Mouse (Mus musculus): ENCODE measurements around the gene March2. TPM values are rescaled to one million over a fixed set of nuclear protein-coding genes. Genes with fewer than 3 reads are reported as not detected.
"Not testable (repeated sequence)": the region's sequence is repeated elsewhere in the genome, so short reads cannot be mapped to it uniquely, and the experiment has no call there.

March2 gene
- polyA plus RNA-seq, 1 experiment from 2014 or later = 30.0 TPM

GRCm38 (mm10) chr17:33732556-33733083, 14.2 kb upstream of the March2 start:
- not testable (repeated sequence) for H3K9me3 ChIP-seq (replicated peaks; ENCODE audit: control insufficient read depth, low read length); DNase-seq (ENCODE audit: low spot score); H3K4me3 ChIP-seq (ENCODE audit: low read depth, low read length); H3K9ac ChIP-seq (replicated peaks; ENCODE audit: low read length); H3K27me3 ChIP-seq (ENCODE audit: control insufficient read depth, insufficient read depth, low read length); H3K36me3 ChIP-seq (replicated peaks; ENCODE audit: control insufficient read depth, insufficient read depth, low read depth, low read length); ATAC-seq (replicated peaks; ENCODE audit: insufficient number of reproducible peaks, low FRiP score, low TSS enrichment, low read depth); H3K27ac ChIP-seq (replicated peaks; ENCODE audit: low read depth, low read length); H3K4me2 ChIP-seq (ENCODE audit: low read depth, low read length); H3K4me1 ChIP-seq (ENCODE audit: control insufficient read depth, insufficient read depth, low read length)
- 78% methylated on average over 9 of the region's 9 CpGs for WGBS

DNA sequence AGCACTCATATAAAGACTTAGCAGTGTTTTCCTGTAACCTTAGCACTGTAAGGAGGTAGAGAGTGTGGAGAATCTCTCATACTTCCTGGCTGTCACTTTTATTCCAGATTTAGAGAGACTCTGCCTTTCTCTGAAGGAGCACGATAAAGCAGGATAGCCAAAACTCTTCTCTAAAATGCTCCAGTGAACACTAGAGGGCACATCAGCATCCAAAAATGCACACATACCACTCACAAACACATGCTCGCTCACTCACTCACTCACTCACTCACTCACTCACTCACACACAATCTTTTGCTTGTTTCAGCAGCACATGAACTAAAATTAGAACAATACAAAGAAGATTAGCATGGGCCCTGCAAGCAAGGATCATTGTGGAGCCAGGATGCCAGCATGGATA, 10.7 kb upstream of the March2 start:
- Histone ChIP-seq H3K9ac (replicated peaks; ENCODE audit: low read length) (no peak overlapping the region), H3K36me3 (replicated peaks; ENCODE audit: control insufficient read depth, insufficient read depth, low read depth, low read length) (no peaks in the 10 kb centered on the region), H3K4me1 (ENCODE audit: control insufficient read depth, insufficient read depth, low read length) (no peaks in the 10 kb centered on the region), H3K27me3 (ENCODE audit: control insufficient read depth, insufficient read depth, low read length) (no peaks in the 10 kb centered on the region), H3K27ac (replicated peaks; ENCODE audit: low read depth, low read length) (no peak overlapping the region), H3K9me3 (replicated peaks; ENCODE audit: control insufficient read depth, low read length) (no peaks in the 10 kb centered on the region), H3K4me2 (ENCODE audit: low read depth, low read length) (no peak overlapping the region), H3K4me3 (ENCODE audit: low read depth, low read length) (no peak overlapping the region)
- ATAC-seq (replicated peaks; ENCODE audit: insufficient number of reproducible peaks, low FRiP score, low TSS enrichment, low read depth) (no peak), DNase-seq (ENCODE audit: low spot score) (no peak)
- 58% methylated on average over 2 of the region's 2 CpGs for WGBS

DNA sequence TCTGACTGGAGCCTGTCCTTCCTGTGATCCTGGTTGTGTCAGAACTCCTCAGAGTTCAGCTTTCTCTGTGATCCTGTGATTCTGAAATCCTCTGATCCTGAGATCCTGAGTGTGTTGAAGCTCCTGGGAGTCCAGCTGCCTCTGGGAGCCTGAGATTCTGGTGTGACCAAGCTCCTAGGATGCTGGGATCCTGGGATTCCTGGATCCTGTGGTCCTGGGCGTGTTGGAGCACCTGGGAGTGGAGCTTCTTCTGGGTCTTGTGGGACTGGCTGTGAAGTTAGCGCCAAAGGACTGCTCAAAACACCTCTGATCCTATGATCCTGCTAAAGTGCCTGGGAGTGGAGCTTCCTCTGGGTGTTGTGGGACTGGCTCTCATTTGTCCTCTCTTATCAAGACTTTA, 9.9 kb upstream of the March2 start:
- 78% methylated on average over 2 of the region's 2 CpGs for WGBS
- Histone ChIP-seq H3K4me2 (ENCODE audit: low read depth, low read length) (no peak overlapping the region), H3K27ac (replicated peaks; ENCODE audit: low read depth, low read length) (no peak overlapping the region), H3K27me3 (ENCODE audit: control insufficient read depth, insufficient read depth, low read length) (no peaks in the 10 kb centered on the region), H3K4me1 (ENCODE audit: control insufficient read depth, insufficient read depth, low read length) (no peaks in the 10 kb centered on the region), H3K9ac (replicated peaks; ENCODE audit: low read length) (no peak overlapping the region), H3K9me3 (replicated peaks; ENCODE audit: control insufficient read depth, low read length) (no peaks in the 10 kb centered on the region), H3K36me3 (replicated peaks; ENCODE audit: control insufficient read depth, insufficient read depth, low read depth, low read length) (no peaks in the 10 kb centered on the region), H3K4me3 (ENCODE audit: low read depth, low read length) (no peak overlapping the region)
- no peak for ATAC-seq (replicated peaks; ENCODE audit: insufficient number of reproducible peaks, low FRiP score, low TSS enrichment, low read depth)
- no peak for DNase-seq (ENCODE audit: low spot score)

DNA sequence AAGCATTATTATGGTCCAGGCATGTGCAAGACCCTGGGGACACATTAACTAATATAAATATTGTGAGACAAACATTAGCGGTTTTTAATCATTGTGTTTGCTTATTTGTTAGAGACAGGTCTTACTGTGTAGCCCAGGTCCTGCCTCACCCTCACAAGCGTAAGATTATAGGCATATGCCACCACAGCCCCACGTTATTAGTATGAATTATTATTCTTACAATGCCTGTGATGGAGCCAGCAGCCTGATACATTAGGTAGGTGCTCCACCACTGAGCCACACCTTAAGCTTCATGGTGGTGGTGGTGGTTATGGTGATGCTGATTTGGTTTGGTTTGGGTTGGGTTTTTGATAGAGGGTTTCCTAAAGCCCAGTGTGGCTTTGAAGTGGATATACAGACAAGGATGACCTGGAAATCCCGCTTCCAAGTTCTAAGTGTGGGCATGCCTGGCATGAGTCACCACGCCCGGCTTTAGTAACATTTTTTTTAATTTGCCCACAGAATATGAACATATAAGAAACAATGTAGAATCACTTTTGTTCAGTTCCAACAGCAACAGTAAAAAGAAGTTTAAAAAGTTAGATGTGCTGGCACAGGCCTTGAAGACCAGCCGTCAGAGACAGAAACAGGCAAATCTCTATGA, 1.4 kb upstream of the March2 start:
- ATAC-seq (replicated peaks; ENCODE audit: insufficient number of reproducible peaks, low FRiP score, low TSS enrichment, low read depth) = no peak
- Histone ChIP-seq H3K4me1 (ENCODE audit: control insufficient read depth, insufficient read depth, low read length) (no peaks in the 10 kb centered on the region), H3K27ac (replicated peaks; ENCODE audit: low read depth, low read length) (no peak overlapping the region), H3K27me3 (ENCODE audit: control insufficient read depth, insufficient read depth, low read length) (no peaks in the 10 kb centered on the region), H3K4me3 (ENCODE audit: low read depth, low read length) (no peak overlapping the region), H3K4me2 (ENCODE audit: low read depth, low read length) (no peak overlapping the region), H3K9me3 (replicated peaks; ENCODE audit: control insufficient read depth, low read length) (no peaks in the 10 kb centered on the region), H3K36me3 (replicated peaks; ENCODE audit: control insufficient read depth, insufficient read depth, low read depth, low read length) (no peaks in the 10 kb centered on the region), H3K9ac (replicated peaks; ENCODE audit: low read length) (no peak overlapping the region)
- WGBS = 91% methylated on average over 7 of the region's 7 CpGs
- DNase-seq (ENCODE audit: low spot score) = no peak

- Histone ChIP-seq H3K9ac (replicated peaks; ENCODE audit: low read length) (no peak overlapping the region), H3K36me3 (replicated peaks; ENCODE audit: control insufficient read depth, insufficient read depth, low read depth, low read length) (no peaks in the 10 kb centered on the region), H3K4me2 (ENCODE audit: low read depth, low read length) (no peak overlapping the region), H3K9me3 (replicated peaks; ENCODE audit: control insufficient read depth, low read length) (no peaks in the 10 kb centered on the region), H3K4me3 (ENCODE audit: low read depth, low read length) (peak overlapping the region; percentile 86), H3K27ac (replicated peaks; ENCODE audit: low read depth, low read length) (no peak overlapping the region), H3K27me3 (ENCODE audit: control insufficient read depth, insufficient read depth, low read length) (no peaks in the 10 kb centered on the region), H3K4me1 (ENCODE audit: control insufficient read depth, insufficient read depth, low read length) (no peaks in the 10 kb centered on the region)
- no peak for ATAC-seq (replicated peaks; ENCODE audit: insufficient number of reproducible peaks, low FRiP score, low TSS enrichment, low read depth)
- 50% methylated on average over 10 of the region's 10 CpGs for WGBS
- DNase-seq (ENCODE audit: low spot score) = no peak
These were observed 665 bp upstream of the March2 start for GRCm38 (mm10) chr17:33718944-33719725.

DNA sequence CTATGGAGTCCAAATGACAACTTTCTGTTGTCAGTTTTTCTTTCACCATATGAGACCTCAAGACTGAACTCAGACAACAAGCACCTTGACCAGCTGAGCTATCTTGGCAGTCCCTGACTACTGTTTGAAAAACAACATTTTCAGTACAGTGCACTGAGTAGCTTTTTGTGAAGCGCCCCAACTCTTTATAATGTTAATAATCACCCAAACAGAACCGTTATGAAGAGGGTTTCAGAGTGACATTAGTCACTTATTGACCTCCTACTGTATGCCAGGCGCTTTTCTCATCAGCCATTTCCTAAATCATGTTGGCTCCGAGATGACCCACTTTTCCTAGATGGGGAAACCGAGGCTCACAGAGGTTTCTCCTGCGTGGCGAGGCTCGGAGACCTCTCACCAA, 488 bp downstream of the March2 start:
- Histone ChIP-seq H3K36me3 (replicated peaks; ENCODE audit: control insufficient read depth, insufficient read depth, low read depth, low read length) (no peaks in the 10 kb centered on the region), H3K4me3 (ENCODE audit: low read depth, low read length) (peak overlapping the region; percentile 86), H3K4me1 (ENCODE audit: control insufficient read depth, insufficient read depth, low read length) (no peaks in the 10 kb centered on the region), H3K4me2 (ENCODE audit: low read depth, low read length) (peak overlapping the region; percentile 62), H3K27me3 (ENCODE audit: control insufficient read depth, insufficient read depth, low read length) (no peaks in the 10 kb centered on the region), H3K9me3 (replicated peaks; ENCODE audit: control insufficient read depth, low read length) (no peaks in the 10 kb centered on the region), H3K9ac (replicated peaks; ENCODE audit: low read length) (peak overlapping the region; percentile 73), H3K27ac (replicated peaks; ENCODE audit: low read depth, low read length) (no peak overlapping the region)
- DNase-seq (ENCODE audit: low spot score) = no peak
- ATAC-seq (replicated peaks; ENCODE audit: insufficient number of reproducible peaks, low FRiP score, low TSS enrichment, low read depth) = no peak
- WGBS = 10% methylated on average over 8 of the region's 8 CpGs

DNA sequence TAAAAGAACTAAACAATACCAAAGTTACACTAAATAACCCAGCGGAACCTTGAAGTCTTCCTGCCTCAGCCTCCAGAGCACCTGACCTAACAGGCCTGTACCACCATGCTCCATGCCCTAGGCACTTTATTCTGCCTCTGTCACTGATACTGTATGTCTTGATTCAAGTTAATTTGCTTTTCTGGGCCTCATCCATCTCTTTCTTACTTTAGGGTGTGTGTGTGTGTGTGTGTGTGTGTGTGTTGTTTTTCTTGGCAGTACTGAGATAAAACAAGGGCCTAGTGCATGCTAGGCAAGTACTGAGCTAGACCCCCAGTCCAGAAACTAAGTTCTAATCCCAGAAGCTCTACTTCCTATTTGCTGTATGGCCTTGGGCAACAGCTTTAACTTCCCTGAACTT, 1.2 kb downstream of the March2 start:
- Histone ChIP-seq H3K9ac (replicated peaks; ENCODE audit: low read length) (no peak overlapping the region), H3K27me3 (ENCODE audit: control insufficient read depth, insufficient read depth, low read length) (no peaks in the 10 kb centered on the region), H3K27ac (replicated peaks; ENCODE audit: low read depth, low read length) (no peak overlapping the region), H3K4me2 (ENCODE audit: low read depth, low read length) (no peak overlapping the region), H3K4me3 (ENCODE audit: low read depth, low read length) (no peak overlapping the region), H3K9me3 (replicated peaks; ENCODE audit: control insufficient read depth, low read length) (no peaks in the 10 kb centered on the region), H3K4me1 (ENCODE audit: control insufficient read depth, insufficient read depth, low read length) (no peaks in the 10 kb centered on the region), H3K36me3 (replicated peaks; ENCODE audit: control insufficient read depth, insufficient read depth, low read depth, low read length) (no peaks in the 10 kb centered on the region)
- 100% methylated on average over 1 of the region's 1 CpGs for WGBS
- ATAC-seq (replicated peaks; ENCODE audit: insufficient number of reproducible peaks, low FRiP score, low TSS enrichment, low read depth) (no peak), DNase-seq (ENCODE audit: low spot score) (no peak)

DNA sequence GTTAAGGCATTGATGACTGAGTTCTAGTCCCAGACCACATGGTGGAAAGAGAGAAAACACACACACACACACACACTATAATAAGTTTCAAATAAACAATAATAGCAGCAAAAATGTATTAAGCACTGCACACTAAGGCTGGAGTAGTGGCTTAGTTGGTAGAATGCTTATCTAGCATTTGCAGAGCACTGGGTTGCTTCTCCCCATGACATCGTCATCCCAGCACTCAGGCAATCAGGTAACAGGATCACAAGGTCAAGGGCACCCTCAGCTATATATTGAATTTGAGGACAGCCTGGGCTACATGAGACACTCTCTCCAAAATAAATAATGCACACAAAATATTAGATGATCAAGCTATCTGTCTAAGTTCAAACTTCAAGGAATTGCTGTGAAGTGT, 3.7 kb downstream of the March2 start:
- H3K27ac ChIP-seq (replicated peaks; ENCODE audit: low read depth, low read length) = no peak overlapping the region

More for the DNA sequence above, 3.7 kb downstream of the March2 start:
- 86% methylated on average over 1 of the region's 1 CpGs for WGBS
- Histone ChIP-seq H3K27me3 (ENCODE audit: control insufficient read depth, insufficient read depth, low read length) (no peaks in the 10 kb centered on the region), H3K4me3 (ENCODE audit: low read depth, low read length) (no peak overlapping the region), H3K4me2 (ENCODE audit: low read depth, low read length) (no peak overlapping the region), H3K36me3 (replicated peaks; ENCODE audit: control insufficient read depth, insufficient read depth, low read depth, low read length) (no peaks in the 10 kb centered on the region), H3K4me1 (ENCODE audit: control insufficient read depth, insufficient read depth, low read length) (no peaks in the 10 kb centered on the region), H3K9ac (replicated peaks; ENCODE audit: low read length) (no peak overlapping the region), H3K9me3 (replicated peaks; ENCODE audit: control insufficient read depth, low read length) (no peaks in the 10 kb centered on the region)
- ATAC-seq (replicated peaks; ENCODE audit: insufficient number of reproducible peaks, low FRiP score, low TSS enrichment, low read depth) = no peak
- DNase-seq (ENCODE audit: low spot score) = no peak
